Mouse (Mus musculus) liver, embryonic 13.5 days (tissue): Measurements from ENCODE around the gene Pyy. TPM values are rescaled to one million over a fixed set of nuclear protein-coding genes. Genes with fewer than 3 reads are reported as not detected.

ENCODE experiments used
- ATAC-seq: fragments of 200-750 bp; cut with Nextera tagmentation; 2 replicates; pipeline ENCODE4 v1.8.0; 2017; ENCODE audit warnings: low read depth, mild to moderate bottlenecking, moderate number of reproducible peaks, moderate library complexity
- DNase-seq: peaks from one replicate; pipeline ENCODE4 v3.0.0; 2022
- H3K27ac ChIP-seq: fragments of 300-500 bp; sonication (generic); 2 replicates; pipeline ENCODE4 v1.5.1; 2015; ENCODE audit warnings: moderate library complexity, mild to moderate bottlenecking, inconsistent platforms
- H3K27me3 ChIP-seq: fragments of 300-500 bp; sonication (generic); 2 replicates; pipeline ENCODE4 v1.6.1; 2015; ENCODE audit warnings: mild to moderate bottlenecking, inconsistent platforms
- H3K36me3 ChIP-seq: fragments of 300-500 bp; sonication (generic); 2 replicates; pipeline ENCODE4 v1.6.1; 2015; ENCODE audit warnings: mild to moderate bottlenecking, inconsistent platforms
- H3K4me1 ChIP-seq: fragments of 300-500 bp; sonication (generic); replicated peaks from 2 replicates; pipeline ENCODE4 v1.6.1; 2015; ENCODE audit warnings: inconsistent platforms
- H3K4me2 ChIP-seq: fragments of 300-500 bp; sonication (generic); 2 replicates; pipeline ENCODE4 v1.6.1; 2015; ENCODE audit warnings: inconsistent platforms, mild to moderate bottlenecking, moderate library complexity
- H3K4me3 ChIP-seq: fragments of 300-500 bp; sonication (generic); replicated peaks from 2 replicates; pipeline ENCODE4 v1.5.1; 2015; ENCODE audit warnings: mild to moderate bottlenecking, inconsistent platforms
- H3K9ac ChIP-seq: fragments of 300-500 bp; sonication (generic); 2 replicates; pipeline ENCODE4 v1.6.1; 2015; ENCODE audit warnings: mild to moderate bottlenecking, inconsistent platforms
- H3K9me3 ChIP-seq: fragments of 300-500 bp; sonication (generic); replicated peaks from 2 replicates; pipeline ENCODE4 v1.6.1; 2016; ENCODE audit warnings: inconsistent platforms
- WGBS: fragments of 180-500 bp; shearing (Covaris S2); methylation state at CpG from one replicate; pipeline ENCODE4 v1.1.7; 2015; ENCODE audit not compliant: insufficient replicate concordance; 5-methylcytosine and 5-hydroxymethylcytosine counted together
- polyA plus RNA-seq: library from polyadenylated mRNA; unstranded; fragments of >200 nt; fragmentation: Nextera tagmentation; extraction: Ambion mirVana; gene quantifications from 2 replicates; pipeline ENCODE4 v1.2.1, GENCODE M21; 2015

The Pyy gene
- polyA plus RNA-seq, 1 experiment from 2014 or later: not detected

DNA sequence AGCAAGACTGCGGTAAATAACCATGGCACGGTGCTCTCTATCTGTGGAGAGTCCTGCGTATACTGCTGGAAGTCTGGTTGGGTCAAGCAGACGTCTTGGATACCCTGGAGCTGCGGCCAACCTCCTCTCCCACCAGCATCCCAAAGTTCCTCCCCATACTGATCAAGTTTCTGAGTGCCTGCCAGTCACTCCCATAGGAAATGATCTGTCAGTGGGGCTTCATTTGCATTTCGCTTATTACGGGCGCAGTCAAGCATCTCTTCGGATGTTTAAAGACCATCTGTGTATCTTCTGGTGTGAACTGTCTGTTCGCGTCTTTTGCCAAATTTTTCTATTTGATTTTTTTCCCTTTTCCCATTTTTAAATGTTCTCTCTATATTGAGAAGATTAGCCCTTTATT is 38.0 kb downstream of the Pyy start:
- no peaks in the 10 kb centered on the region for H3K9me3 ChIP-seq
- no peak for DNase-seq
- 56% methylated on average over 11 of the region's 11 CpGs for WGBS
- H3K4me3 ChIP-seq: no peak overlapping the region
- ATAC-seq: no peak
- H3K9ac ChIP-seq: no peak overlapping the region
- H3K27ac ChIP-seq: no peak overlapping the region
- H3K4me1 ChIP-seq: peaks cover 10% of the 10 kb centered on the region
- peaks cover 14% of the 10 kb centered on the region; the same call in 1 of the 2 replicates for H3K36me3 ChIP-seq
- H3K4me2 ChIP-seq: no peak overlapping the region
- H3K27me3 ChIP-seq: peaks cover 13% of the 10 kb centered on the region

DNA sequence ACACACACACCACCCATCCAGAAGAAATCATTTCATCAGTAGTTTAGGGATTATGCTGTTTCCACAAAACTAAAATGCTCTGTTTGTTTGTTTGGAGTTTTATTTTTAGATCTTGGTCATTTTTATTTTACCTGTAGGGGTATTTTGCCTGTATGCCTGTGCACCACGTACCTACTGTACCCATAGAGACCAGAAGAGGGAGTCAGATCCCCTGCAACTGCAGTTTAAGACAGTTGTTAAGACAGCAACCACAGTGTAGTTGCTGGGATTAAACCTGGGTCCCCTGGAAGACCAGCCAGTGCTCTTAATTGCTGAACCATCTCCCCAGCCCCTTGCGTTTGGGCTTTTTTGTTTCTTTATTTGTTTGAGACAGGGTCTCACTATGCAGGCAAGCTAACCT is 38.7 kb downstream of the Pyy start:
- WGBS: 27% methylated on average over 2 of the region's 2 CpGs
- peaks cover 15% of the 10 kb centered on the region for H3K36me3 ChIP-seq
- ATAC-seq: peak; percentile 53; the same call in 1 of the 2 replicates
- H3K4me2 ChIP-seq: no peak overlapping the region
- H3K4me3 ChIP-seq: no peak overlapping the region
- peaks cover 13% of the 10 kb centered on the region for H3K27me3 ChIP-seq
- no peak for DNase-seq
- H3K9me3 ChIP-seq: no peaks in the 10 kb centered on the region
- H3K27ac ChIP-seq: no peak overlapping the region
- H3K4me1 ChIP-seq: peaks cover 6% of the 10 kb centered on the region; the same call in 1 of the 2 replicates
- no peak overlapping the region for H3K9ac ChIP-seq

DNA sequence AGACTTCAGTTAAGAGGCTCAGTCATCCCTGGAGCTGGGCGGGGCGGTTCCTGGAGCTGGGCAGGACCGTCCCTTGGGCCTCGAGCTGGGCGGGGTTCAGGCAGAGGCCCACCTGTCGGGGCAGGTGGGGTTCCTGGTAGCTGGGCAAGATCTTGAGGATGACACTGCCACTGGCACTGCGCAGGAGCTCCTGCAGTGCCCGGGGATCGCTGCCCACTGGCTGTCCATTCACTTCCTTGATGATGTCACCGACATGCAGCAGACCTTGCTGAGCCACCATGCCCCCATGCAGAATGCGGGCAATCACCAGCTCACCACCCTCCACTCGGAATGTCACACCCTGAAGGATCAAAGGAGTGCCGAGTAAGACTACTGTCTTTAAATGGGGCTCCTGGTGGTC is 44.6 kb downstream of the Pyy start:
- WGBS: 63% methylated on average over 13 of the region's 13 CpGs
- Histone ChIP-seq H3K27me3 (peaks cover 18% of the 10 kb centered on the region), H3K36me3 (peaks cover 46% of the 10 kb centered on the region), H3K9ac (no peak overlapping the region), H3K9me3 (no peaks in the 10 kb centered on the region), H3K4me2 (no peak overlapping the region), H3K4me1 (peaks cover 22% of the 10 kb centered on the region), H3K27ac (no peak overlapping the region; the same call in 1 of the 2 replicates), H3K4me3 (no peak overlapping the region)
- ATAC-seq (peak; percentile 22; the same call in 1 of the 2 replicates), DNase-seq (no peak)

DNA sequence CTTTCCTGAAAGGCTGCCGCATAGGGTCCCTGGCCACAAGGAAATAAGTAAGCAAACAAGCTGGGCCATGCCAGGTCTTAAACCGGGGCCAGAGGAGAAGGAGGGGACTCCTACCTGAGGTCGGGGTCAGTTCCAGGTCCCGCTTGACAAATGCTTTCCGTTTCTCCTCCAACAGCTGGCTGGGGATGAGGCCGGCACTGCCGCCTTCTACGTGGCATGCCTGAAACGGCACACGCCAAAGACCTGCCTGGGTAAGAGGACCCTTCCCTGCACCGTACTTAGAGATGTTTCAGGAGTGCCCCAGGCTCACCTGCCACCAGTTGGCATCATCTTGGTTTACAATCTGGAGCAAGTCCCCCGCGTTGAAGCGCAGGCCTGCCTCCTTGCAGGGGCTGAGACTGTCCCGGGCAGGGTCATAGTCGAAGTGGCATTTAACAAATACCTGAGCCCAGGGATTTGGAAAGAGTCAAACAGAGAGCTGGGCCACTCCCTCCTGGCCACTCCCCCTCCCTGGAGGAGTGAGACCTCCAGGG is 45.6 kb downstream of the Pyy start:
- 42% methylated on average over 16 of the region's 16 CpGs for WGBS
- Histone ChIP-seq H3K27me3 (peaks cover 19% of the 10 kb centered on the region), H3K9ac (no peak overlapping the region), H3K4me3 (no peak overlapping the region), H3K36me3 (peaks cover 46% of the 10 kb centered on the region), H3K27ac (no peak overlapping the region), H3K4me2 (no peak overlapping the region), H3K9me3 (no peaks in the 10 kb centered on the region), H3K4me1 (peaks cover 22% of the 10 kb centered on the region)
- DNase-seq (no peak), ATAC-seq (no peak)

DNA sequence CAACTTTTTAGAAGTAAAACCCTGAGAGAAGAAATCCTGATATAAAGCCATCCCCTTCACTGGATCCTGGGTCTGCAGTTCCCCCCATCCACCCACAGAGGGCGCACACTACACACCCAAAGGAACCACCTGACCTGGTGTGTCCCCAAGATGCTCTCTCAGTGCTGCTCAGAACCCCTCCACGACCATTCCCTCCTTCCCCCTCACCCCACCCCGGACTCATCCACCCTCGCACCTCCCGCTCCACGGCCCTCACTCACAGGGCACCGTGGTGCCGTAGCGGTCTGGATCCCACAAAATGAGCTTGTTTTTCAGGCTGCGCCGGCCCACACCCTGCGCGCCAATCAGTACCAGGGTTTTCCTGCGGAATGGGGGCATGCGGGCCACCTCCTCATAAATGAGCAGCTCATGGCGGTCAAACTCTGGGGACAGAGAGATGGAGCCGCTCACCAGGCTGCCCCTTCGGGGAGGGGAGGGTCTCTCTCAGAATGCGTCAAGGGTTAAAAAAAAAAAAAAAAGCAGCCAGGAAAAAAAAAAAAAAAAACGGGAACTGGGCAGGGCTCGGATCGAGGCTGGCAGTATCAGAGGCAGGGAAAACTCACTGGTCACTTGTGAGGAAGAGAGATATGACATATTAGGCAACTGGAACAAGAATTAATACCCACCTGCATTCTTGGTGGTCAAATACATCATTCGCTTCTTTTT is 46.2 kb downstream of the Pyy start:
- Histone ChIP-seq H3K36me3 (peaks cover 46% of the 10 kb centered on the region), H3K27me3 (peaks cover 21% of the 10 kb centered on the region), H3K4me2 (peak overlapping the region; percentile 55), H3K9ac (no peak overlapping the region), H3K4me3 (0 out of 2 replicates have a peak overlapping the region, but pooled peaks have one; percentile 25), H3K4me1 (peaks cover 22% of the 10 kb centered on the region), H3K27ac (no peak overlapping the region), H3K9me3 (no peaks in the 10 kb centered on the region)
- DNase-seq (peak; percentile 67), ATAC-seq (peak; percentile 58)
- WGBS: 9% methylated on average over 23 of the region's 23 CpGs

Other genes with a start within 250 kb of the Pyy start
- 0.59 and 0.65 TPM in 2 replicates for gene Meox1, start 213.5 kb downstream of the Pyy start, polyA plus RNA-seq
- gene Sost, start 140.8 kb downstream of the Pyy start, polyA plus RNA-seq: 0.06 TPM in 1 of 2 replicates, not detected in the other
- gene Cfap97d1, start 123.6 kb downstream of the Pyy start, polyA plus RNA-seq: not detected in 2 replicates
- 9.8 and 11.2 TPM in 2 replicates for gene Dusp3, start 120.8 kb downstream of the Pyy start, polyA plus RNA-seq
- 0.24 and 0.36 TPM in 2 replicates for gene Mpp3, start 79.4 kb downstream of the Pyy start, polyA plus RNA-seq
- gene Cd300lg, start 66.3 kb downstream of the Pyy start, polyA plus RNA-seq: 0.51 and 0.63 TPM in 2 replicates
- 10.2 and 13.3 TPM in 2 replicates for gene Mpp2, start 19.3 kb downstream of the Pyy start, polyA plus RNA-seq
- gene Ppy, start 6.5 kb downstream of the Pyy start, polyA plus RNA-seq: not detected in 2 replicates
- gene Nags, start 37.7 kb upstream of the Pyy start, polyA plus RNA-seq: 8.7 and 11.2 TPM in 2 replicates
- 12.8 and 14.3 TPM in 2 replicates for gene Tmem101, start 48.6 kb upstream of the Pyy start, polyA plus RNA-seq
- gene Lsm12, start 77.5 kb upstream of the Pyy start, polyA plus RNA-seq: 92.6 and 95.3 TPM in 2 replicates
- gene G6pc3, start 81.8 kb upstream of the Pyy start, polyA plus RNA-seq: 14.0 and 14.4 TPM in 2 replicates
- gene Hdac5, start 122.3 kb upstream of the Pyy start, polyA plus RNA-seq: 12.8 and 12.9 TPM in 2 replicates
- 14.6 and 16.4 TPM in 2 replicates for gene BC030867, start 141.1 kb upstream of the Pyy start, polyA plus RNA-seq
- 0.06 and 0.08 TPM in 2 replicates for gene Asb16, start 160.9 kb upstream of the Pyy start, polyA plus RNA-seq
- 22.8 and 24.9 TPM in 2 replicates for gene Tmub2, start 177.1 kb upstream of the Pyy start, polyA plus RNA-seq
- 4.6 and 4.9 TPM in 2 replicates for gene Atxn7l3, start 188.8 kb upstream of the Pyy start, polyA plus RNA-seq
- 70.0 and 81.5 TPM in 2 replicates for gene Ubtf, start 211.9 kb upstream of the Pyy start, polyA plus RNA-seq